Mouse (Mus musculus): ENCODE results near the gene Apon. TPM values are rescaled to one million over a fixed set of nuclear protein-coding genes. Genes with fewer than 3 reads are reported as not detected.
"Not testable (repeated sequence)": the region's sequence is repeated elsewhere in the genome, so short reads cannot be mapped to it uniquely, and the experiment has no call there.

Apon gene
- polyA plus RNA-seq, 1 experiment, result 0.11 TPM

- WGBS, result under 1% methylated on average over 43 of the region's 43 CpGs
- DNase-seq (ENCODE audit: low read depth, low spot score), result peak; percentile 96
These were observed 16.5 kb downstream of the Apon start, which contains the start of gene Stat2 for GRCm38 (mm10) chr10:128270287-128270841. Stat2 (plus strand) TSS chr10:128270559.

DNA sequence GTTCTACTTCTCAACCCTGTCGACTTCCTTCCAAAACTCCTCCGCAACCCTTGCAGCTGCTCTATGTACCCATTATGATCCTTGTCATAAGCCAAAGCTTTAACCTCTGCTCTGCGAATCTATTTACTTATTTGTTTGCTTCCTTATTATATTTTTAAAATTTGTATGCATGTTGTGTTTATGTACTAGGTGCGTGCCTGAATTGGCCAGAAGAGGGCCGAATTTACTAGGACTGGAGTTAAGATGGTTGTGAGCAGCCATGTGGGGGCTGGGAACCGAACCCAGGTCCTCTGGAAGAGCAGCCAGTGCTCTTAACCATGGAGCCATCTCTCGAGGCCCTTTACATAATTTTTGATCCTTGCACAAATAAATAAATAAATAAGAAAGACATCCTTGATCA is 17.0 kb downstream of the Apon start:
- WGBS, result 29% methylated on average over 7 of the region's 7 CpGs
- DNase-seq (ENCODE audit: low read depth, low spot score), result no peak

DNA sequence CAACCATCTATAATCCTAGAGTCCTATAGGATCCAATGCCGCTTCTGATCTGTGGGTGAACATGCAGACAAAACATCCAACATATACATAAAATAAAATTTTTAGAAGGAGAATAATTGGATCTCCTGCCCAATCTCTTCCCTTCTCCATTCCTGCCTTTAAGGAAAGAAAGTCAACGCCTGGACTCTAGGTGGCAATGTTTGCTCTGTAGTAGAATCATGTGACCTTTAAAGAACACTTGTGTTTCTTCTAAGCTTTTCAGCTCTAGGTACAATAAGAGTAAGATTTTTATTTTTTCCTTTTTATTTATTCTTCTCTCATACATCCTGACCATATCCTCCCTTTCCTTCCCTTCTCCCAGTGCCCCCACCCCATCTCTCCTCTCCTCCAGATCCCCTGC is 18.0 kb downstream of the Apon start:
- WGBS, result 47% methylated on average over 2 of the region's 2 CpGs
- no peak for DNase-seq (ENCODE audit: low read depth, low spot score)

DNA sequence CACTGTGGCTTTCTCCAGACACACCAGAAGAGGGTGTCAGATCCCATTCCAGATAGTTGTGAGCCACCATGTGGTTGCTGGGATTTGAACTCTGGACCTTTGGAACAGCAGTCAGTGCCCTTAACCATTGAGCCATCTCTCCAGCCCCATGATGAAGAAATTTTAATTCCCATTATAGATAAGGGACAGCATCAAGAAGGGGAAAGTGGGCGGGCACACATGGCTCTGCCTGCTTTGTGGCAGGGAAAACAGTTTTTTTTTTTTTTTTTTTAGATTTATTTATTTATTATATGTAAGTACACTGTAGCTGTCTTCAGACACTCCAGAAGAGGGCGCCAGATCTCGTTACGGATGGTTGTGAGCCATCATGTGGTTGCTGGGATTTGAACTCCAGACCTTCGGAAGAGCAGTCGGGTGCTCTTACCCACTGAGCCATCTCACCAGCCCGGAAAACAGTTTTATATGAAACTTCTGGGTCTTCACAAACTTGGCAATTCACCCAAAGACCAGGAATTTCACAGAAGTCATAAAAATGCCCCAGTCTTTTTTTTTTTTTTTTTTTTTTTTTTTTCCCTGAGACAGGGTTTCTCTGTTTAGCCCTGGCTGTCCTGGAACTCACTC is 19.0 kb downstream of the Apon start:
- DNase-seq (ENCODE audit: low read depth, low spot score), result not testable (repeated sequence)
- 82% methylated on average over 7 of the region's 7 CpGs for WGBS

- WGBS, result 94% methylated on average over 1 of the region's 1 CpGs
- DNase-seq (ENCODE audit: low read depth, low spot score), result not testable (repeated sequence)
These were observed 21.5 kb downstream of the Apon start for GRCm38 (mm10) chr10:128275374-128275773.

DNA sequence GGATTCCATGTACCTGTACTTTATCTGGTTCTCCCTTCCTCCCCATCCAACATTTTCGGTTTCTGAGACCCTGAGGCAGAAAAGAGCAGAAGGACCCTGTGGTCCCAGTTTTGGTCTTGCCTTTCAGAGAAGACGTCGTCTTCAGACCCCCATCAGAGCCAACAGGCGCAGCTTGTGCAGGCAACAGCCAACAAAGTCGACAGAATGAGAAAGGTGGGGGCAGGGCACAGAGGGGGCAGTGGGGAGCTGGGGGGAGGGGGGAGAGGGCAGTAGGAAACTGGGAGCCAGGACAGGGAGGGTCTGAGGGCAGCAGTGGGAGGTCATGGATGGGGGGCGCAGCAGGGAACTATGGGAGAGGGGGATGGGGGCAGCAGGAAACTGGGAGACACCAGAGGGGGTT is 24.3 kb downstream of the Apon start:
- 82% methylated on average over 6 of the region's 6 CpGs for WGBS
- no peak for DNase-seq (ENCODE audit: low read depth, low spot score)

GRCm38 (mm10) chr10:128280943-128281342 is 27.0 kb downstream of the Apon start:
- DNase-seq (ENCODE audit: low read depth, low spot score), result no peak
- WGBS, result 51% methylated on average over 6 of the region's 6 CpGs

DNA sequence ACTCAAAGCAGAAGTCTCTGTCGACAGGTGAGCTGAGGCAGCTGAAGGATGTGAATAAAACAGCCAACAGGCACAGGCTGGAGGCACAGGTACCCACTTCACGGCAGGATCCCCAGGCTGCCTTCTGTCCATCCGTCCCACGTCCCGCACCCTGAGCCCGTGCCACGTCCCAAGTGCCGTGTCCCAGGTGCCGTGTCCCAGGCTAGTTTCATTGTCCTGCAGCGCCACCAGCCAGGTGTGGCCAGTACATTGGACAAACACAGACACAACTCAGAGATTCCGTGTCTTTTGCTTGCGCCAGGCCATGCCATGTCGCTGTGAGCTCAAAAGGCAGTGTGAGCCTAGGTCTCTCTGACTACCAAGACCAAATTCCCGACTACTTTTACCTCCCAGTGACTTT is 27.8 kb downstream of the Apon start:
- DNase-seq (ENCODE audit: low read depth, low spot score), result no peak
- WGBS, result 93% methylated on average over 14 of the region's 14 CpGs

DNA sequence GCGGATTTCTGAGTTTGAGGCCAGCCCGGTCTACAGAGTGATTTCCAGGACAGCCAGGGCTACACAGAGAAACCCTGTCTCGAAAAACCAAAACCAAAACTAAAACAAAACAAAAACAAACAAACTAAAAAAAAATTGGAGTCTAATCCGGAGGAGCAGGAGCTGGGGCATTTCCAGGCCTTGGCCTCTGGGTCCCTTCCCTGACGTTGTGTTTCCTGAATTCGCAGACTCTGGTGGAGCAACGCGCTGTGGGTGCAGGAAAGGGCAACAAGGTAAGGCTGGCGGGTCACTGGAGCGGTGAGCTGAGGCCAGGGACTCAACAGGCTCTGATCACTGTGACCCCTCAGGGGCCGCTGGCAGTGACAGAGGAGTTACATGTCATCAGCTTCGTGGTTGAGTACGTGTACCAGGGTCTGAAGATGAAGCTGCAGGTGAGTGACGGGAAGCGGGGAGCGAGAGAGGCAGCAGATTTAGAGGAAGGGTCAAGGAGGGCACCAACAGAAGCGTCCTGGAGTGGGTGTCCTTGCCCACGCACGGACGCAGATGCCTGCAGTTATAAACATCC is 29.1 kb downstream of the Apon start:
- DNase-seq (ENCODE audit: low read depth, low spot score), result no peak
- 83% methylated on average over 20 of the region's 20 CpGs for WGBS

DNA sequence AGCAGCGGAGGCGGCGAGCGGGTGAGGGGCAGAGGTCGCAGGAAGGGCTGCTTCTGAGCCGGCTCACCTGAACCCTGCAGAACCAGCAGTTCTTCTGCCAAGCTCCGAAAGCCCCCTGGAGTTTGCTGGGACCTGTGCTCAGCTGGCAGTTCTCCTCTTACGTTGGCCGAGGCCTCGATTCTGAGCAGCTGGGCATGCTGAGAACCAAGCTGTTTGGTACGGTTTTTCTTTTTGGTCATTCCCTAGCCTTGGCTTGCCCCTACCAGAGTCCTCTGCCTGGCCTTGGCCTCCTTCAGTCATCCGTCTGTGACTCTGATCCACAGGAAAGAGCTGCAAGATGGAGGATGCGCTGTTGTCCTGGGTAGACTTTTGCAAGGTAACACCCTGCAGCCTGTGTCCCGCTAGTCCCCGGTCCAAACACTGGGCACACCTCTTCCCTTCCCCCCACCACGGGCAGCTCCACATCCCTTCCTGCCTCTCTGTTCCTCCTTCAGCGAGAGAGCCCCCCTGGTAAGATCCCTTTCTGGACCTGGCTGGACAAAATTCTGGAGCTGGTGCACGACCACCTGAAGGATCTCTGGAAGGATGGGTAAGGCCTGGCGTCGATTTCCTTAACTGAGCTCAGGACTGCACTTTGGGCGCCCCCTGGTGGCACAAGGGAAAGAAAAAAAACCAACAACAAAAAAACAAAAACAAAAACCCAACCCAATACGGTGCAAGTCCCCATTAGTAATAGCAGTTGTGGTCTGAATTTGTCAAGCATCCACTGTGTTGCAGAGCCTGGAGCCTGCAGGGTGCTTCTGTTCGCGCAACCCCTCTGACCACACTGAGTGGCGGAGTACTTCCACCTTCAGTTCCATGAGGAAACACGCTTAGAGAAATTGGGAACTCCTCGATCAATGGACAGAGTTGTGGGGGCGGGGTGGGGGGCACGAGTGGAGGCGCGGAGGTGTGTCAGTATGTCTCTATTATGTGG is 30.0 kb downstream of the Apon start:
- 66% methylated on average over 31 of the region's 31 CpGs for WGBS
- DNase-seq (ENCODE audit: low read depth, low spot score), result no peak

- WGBS, result 84% methylated on average over 1 of the region's 1 CpGs
- not testable (repeated sequence) for DNase-seq (ENCODE audit: low read depth, low spot score)
These were observed 36.7 kb downstream of the Apon start for GRCm38 (mm10) chr10:128290594-128290993.

- WGBS, result 77% methylated on average over 13 of the region's 13 CpGs
- no peak for DNase-seq (ENCODE audit: low read depth, low spot score)
These were observed 42.6 kb downstream of the Apon start for GRCm38 (mm10) chr10:128296370-128297090.

GRCm38 (mm10) chr10:128297221-128297620 is 43.3 kb downstream of the Apon start:
- WGBS, result 66% methylated on average over 4 of the region's 4 CpGs
- no peak for DNase-seq (ENCODE audit: low read depth, low spot score)

GRCm38 (mm10) chr10:128297622-128298021 is 43.7 kb downstream of the Apon start:
- DNase-seq (ENCODE audit: low read depth, low spot score), result no peak
- 71% methylated on average over 11 of the region's 11 CpGs for WGBS

DNA sequence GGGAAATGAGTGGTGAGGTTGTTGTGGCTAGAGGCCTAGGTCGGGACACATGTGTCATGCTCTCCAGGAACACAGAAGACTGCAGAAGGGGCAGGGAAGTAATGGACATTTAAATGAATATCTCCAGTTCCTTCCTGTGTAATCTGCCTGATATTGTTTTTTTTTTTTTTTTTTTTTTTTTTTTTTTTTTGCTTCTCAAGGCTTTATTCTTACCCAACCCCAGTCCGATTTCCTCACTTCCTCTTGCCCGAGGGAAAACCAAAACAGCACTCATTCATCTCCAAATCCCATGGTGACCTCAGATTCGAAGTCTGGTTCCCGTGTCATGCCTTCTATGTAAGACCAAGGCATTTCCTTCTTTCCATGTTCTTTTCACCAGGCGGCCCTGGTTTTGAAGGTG is 44.3 kb downstream of the Apon start:
- 66% methylated on average over 6 of the region's 6 CpGs for WGBS
- DNase-seq (ENCODE audit: low read depth, low spot score), result no peak

- 77% methylated on average over 11 of the region's 11 CpGs for WGBS
- DNase-seq (ENCODE audit: low read depth, low spot score), result no peak
These were observed 44.8 kb downstream of the Apon start, which contains the start of gene Il23a for GRCm38 (mm10) chr10:128298702-128299171. Il23a (minus strand) TSS chr10:128298752.

DNA sequence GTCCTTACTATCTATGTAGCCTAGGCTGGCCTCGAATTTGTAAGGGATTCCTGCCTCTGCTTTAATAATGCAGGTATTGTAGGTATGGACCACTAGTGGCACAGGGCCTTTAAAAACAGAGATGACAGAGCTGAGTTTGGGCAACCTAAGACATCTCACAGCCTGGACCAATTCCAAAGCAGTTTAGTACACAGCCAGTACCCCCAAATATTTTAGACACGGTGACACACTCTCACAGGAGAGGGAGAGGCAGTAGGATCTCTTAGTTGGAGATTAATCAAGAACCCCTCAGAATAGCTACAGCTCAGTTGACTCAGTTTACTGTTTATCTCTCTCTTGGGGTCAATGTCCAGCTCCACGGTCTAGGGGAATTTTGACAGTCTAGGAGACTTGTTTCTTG is 48.5 kb downstream of the Apon start:
- 18% methylated on average over 3 of the region's 3 CpGs for WGBS

DNA sequence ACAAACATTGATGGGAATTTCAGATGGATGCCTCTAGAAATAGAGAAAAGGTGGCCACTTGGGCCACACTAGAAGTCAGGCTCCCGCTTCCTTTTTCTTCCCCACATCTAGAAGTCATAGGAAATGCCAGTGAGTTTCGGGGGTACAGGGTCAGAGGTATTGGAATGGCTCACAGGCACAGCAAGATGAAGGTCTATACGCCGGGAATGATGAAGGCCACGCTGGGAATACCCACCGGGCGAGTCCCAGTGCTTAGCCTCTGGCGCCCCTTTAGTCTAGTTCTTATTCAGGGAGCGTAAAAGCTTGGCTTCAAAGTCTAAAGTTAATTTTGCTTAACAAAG is 48.9 kb downstream of the Apon start:
- WGBS, result under 1% methylated on average over 9 of the region's 9 CpGs
- no peak for DNase-seq (ENCODE audit: low read depth, low spot score)

More for the DNA sequence above, 48.5 kb downstream of the Apon start:
- no peak for DNase-seq (ENCODE audit: low read depth, low spot score)
